In genomic region chr1:95468772-95469171, GRCm38 (mm10) we compare ENCODE assay signal across 13 mouse cellular contexts.
"Had no signal": no experiment of that assay in that cellular context is flagged by ENCODE, and none has a peak within 500 bp of the region (broad histone marks: within the 10 kb centered on the region; RNA-seq: fewer than 3 reads in every experiment).

No protein-coding gene starts in this region.

- ATAC-seq: hindbrain, postnatal 0 days; intestine, embryonic 16.5 days had no signal

- DNase-seq: gastrocnemius, postnatal 25 days; heart, adult 18-20 months; heart, postnatal 10 days; heart, postnatal 4 days; kidney, adult 11 months; kidney, postnatal 14 days; kidney, postnatal 36 days; layer of hippocampus, adult 9-11 months; layer of hippocampus, postnatal 36 days; liver; liver, embryonic 13.5 days had no signal
